Mouse (Mus musculus): ENCODE data around the gene Pik3ap1.
"Not testable (repeated sequence)": the region's sequence is repeated elsewhere in the genome, so short reads cannot be mapped to it uniquely, and the experiment has no call there.

Pik3ap1 gene

GRCm38 (mm10) chr19:41332228-41332627 is 52.7 kb downstream of the Pik3ap1 start:
- no peak for DNase-seq (ENCODE audit: low spot score)

- no peak for DNase-seq (ENCODE audit: low spot score)
Measured at GRCm38 (mm10) chr19:41330401-41330800, 54.5 kb downstream of the Pik3ap1 start.

DNA sequence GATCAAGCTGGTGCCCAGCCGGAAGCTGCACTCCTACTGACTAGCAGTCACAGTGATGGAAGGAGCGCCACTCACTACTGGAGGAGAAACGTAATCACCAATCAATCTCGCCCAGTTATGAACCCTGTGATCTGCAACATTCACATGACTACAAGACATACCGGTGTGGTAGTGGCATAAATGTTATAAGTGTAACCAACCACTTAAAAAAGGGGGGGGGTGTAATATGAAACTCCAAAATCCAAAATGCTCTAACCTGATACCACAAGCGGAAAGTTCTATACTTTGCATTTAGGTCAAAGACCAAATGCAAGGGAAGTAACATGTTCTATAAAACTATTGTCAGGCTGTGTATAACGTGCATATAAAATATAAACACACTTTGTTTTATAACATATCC is 54.9 kb downstream of the Pik3ap1 start:
- no peak for DNase-seq (ENCODE audit: low spot score)

GRCm38 (mm10) chr19:41328743-41329142 is 56.2 kb downstream of the Pik3ap1 start:
- DNase-seq (ENCODE audit: low spot score): no peak

- DNase-seq (ENCODE audit: low spot score): no peak
Measured at GRCm38 (mm10) chr19:41323813-41324212, 61.1 kb downstream of the Pik3ap1 start.

DNA sequence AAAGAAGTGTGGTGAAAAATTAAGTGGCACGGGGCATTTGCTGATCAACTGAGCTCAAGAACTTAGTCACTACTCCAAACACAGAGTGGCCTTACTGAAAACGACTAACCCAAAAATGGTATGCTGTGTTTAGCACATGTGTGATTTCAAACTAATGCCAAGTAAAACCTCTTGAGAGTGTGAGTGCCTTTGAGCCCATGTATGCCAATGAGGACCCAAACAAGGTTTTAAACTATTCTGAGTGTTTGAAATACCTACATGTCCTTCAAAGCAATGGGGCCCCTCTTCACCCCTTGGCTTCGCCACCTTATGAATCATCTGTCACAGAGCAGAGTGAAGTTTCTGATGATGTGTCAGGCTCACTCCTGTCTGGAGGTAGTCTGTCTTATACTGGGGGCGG is 61.8 kb downstream of the Pik3ap1 start:
- DNase-seq (ENCODE audit: low spot score): no peak

DNA sequence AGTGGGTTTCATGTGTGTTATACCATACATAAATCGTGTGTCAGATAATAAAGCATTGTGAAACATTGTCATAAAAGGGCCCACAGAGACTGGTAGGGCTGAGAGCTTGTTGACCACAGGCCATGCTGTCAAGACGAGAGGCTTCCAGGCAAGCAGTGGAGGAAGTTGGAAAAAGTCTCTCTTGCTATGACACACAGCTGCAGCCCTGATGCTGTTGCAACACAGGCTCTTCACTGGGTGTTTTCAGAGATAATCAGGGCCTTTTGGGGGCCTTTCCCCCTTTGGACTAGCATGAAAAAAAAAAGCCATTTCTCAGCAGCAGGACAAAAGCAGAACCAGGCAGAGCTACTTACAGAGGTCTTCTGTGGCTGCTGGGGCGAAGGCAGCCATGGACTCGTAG is 63.8 kb downstream of the Pik3ap1 start:
- DNase-seq (ENCODE audit: low spot score): no peak

GRCm38 (mm10) chr19:41317315-41318095 is 67.4 kb downstream of the Pik3ap1 start:
- no peak for DNase-seq (ENCODE audit: low spot score)

DNA sequence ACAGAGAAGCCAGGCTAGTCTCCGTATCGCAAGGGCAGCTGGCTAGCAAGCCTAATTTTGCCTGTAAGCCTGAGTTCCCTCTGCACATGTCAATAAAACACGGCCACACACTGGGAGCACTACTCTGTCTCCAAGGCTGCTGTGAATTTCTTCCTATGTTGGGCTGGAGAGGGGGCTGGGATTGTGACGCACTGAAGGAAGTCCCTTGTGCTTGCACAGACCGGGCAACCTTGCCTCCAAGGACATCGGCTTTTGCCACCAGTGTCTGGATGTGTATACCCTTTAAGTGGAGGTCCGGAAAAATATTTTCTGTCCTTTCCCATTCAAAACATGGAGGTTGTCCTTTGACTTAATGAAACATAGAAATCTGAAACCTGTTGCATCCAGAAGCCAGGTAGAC is 70.2 kb downstream of the Pik3ap1 start:
- DNase-seq (ENCODE audit: low spot score): no peak

DNA sequence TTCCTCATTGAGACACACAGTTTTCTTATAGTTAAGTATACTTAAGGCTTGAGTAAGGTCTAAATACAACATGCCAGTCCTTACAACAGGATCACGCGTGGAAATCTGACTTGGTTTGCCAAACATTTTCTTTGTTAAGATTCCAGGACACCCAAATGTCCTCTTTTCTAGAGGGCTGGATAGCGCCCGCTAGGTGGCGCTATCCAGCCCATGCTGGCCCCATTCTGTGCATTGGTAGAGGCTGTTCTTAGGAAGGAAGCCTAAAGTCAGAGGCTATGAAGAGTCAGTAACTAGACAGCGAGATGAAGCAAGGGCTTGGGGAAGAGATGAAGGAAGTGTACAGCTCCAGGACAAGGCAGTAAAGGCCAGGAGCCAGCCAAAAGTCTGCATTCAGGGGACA is 71.2 kb downstream of the Pik3ap1 start:
- no peak for DNase-seq (ENCODE audit: low spot score)

- not testable (repeated sequence) for DNase-seq (ENCODE audit: low spot score)
Measured at GRCm38 (mm10) chr19:41312587-41312986, 72.3 kb downstream of the Pik3ap1 start.

DNA sequence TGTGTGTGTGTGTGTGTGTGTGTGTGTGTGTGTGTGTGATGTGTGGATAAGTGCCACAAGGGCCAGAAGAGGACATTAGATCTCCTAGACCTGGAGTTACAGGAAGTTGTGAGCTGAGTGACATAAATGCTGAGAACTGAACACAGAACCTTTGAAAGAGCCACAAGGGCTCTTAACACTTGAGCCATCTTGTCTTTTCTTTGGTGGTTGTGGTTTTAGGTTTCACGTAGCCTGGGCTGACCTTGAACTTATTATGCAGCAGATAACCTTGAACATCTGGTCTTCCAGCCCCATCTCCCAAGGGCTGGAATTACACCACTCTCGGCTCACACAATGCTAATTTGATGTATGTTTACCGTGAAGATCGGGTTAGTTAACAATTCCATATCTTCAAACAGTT is 72.9 kb downstream of the Pik3ap1 start:
- no peak for DNase-seq (ENCODE audit: low spot score)

- no peak for DNase-seq (ENCODE audit: low spot score)
Measured at GRCm38 (mm10) chr19:41310971-41311703, 73.8 kb downstream of the Pik3ap1 start.

DNA sequence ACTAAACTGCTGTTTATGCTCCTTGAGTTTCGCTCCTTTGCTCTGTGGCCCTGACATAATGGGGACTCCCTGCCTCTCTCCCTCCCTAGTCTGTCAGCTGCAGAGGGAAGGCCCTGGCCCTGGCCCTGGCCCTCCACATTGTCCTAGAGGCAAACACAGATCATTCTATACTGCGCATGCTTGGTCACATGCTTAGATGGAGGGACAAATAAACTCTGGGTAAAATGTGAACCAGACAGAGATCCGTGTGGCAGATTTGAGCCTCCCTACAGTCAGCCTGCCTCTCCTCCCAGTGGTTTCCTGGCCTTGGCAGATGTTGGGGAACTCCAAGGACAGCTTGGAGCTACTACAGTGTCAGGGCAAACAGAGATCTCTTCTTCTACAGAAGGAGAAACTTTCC is 81.0 kb downstream of the Pik3ap1 start:
- no peak for DNase-seq (ENCODE audit: low spot score)

GRCm38 (mm10) chr19:41303433-41303832 is 81.5 kb downstream of the Pik3ap1 start:
- DNase-seq (ENCODE audit: low spot score): no peak

DNA sequence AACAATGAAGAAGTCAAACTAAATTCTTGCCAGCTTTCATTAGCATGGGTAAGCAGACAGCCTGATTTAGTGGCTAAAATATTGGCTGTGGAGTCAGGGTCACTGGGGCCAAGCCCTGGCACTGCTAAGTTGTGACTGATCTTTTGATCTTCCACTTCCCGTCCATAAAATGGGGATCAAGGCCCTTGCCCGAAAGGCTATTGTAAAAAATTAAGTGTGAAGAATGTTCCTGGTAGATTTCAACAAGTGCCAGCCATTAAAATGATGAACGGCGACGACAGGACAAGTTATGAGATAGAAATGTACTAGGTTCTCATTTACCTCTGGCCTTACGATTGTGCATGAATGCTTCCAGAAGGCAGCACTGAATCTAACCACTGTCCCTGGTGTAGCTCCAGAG is 83.0 kb downstream of the Pik3ap1 start:
- no peak for DNase-seq (ENCODE audit: low spot score)

DNA sequence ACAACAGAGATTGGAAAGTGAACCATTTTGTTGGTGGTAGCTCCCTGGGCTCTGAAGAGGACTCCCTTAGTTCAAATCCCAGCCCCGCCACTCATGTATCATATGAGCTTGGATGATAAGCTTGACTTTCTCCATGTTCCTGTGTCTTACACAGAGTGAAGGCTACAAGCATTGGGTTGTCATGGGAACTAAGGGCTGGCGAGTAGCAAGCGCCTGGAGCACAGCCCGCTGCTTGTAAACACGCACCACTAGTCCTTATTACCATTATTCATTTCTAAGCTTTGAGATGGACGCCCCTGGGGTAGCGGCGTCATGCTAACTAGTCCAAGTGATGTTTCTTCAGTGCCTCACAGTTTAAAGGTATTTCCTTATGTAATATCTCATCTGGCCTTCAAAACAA is 85.5 kb downstream of the Pik3ap1 start:
- no peak for DNase-seq (ENCODE audit: low spot score)

GRCm38 (mm10) chr19:41290952-41291619 is 93.8 kb downstream of the Pik3ap1 start:
- DNase-seq (ENCODE audit: low spot score): no peak

- DNase-seq (ENCODE audit: low spot score): no peak
Measured at GRCm38 (mm10) chr19:41288568-41288967, 96.3 kb downstream of the Pik3ap1 start.

DNA sequence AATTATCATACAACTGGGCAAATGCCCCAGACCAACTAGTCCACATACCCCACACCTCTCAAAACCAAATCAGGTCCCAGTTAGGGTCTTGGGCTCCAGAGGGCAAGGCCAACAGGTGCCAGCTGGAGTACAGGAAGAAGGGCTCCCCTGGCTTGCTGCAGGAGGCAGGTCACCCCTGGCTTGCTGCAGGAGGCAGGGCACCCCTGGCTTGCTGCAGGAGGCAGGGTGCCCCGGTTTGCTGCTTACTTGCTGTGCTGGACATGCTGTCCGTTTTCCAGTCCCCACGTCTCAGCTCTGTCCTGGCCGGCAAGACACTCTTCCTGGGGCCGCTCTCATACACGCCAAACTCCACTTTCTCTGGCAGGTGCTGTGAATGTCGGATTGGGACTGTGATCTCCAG is 97.7 kb downstream of the Pik3ap1 start:
- DNase-seq (ENCODE audit: low spot score): no peak

GRCm38 (mm10) chr19:41284515-41284914 is 100.4 kb downstream of the Pik3ap1 start:
- no peak for DNase-seq (ENCODE audit: low spot score)

GRCm38 (mm10) chr19:41282718-41283117 is 102.2 kb downstream of the Pik3ap1 start:
- no peak for DNase-seq (ENCODE audit: low spot score)

- DNase-seq (ENCODE audit: low spot score): no peak
Measured at GRCm38 (mm10) chr19:41282216-41282615, 102.7 kb downstream of the Pik3ap1 start.
